Mouse (Mus musculus): ENCODE data around the gene Dnajb4. TPM values are rescaled to one million over a fixed set of nuclear protein-coding genes. Genes with fewer than 3 reads are reported as not detected.

The Dnajb4 gene
- polyA plus RNA-seq, 1 experiment = 25.3 TPM

- no peak overlapping the region for H3K4me3 ChIP-seq (replicated peaks; ENCODE audit: control insufficient read depth, low read depth, low read length)
- H3K27ac ChIP-seq (ENCODE audit: control insufficient read depth, insufficient read depth, low read depth, low read length, poor library complexity) = no peak overlapping the region
- WGBS = 74% methylated on average over 1 of the region's 1 CpGs
- TF ChIP-seq POLR2A (IDR thresholded peaks at IDR 0.05; ENCODE audit: borderline replicate concordance, control insufficient read depth, low read depth, low read length) (no peak), CTCF (IDR thresholded peaks at IDR 0.05; ENCODE audit: control insufficient read depth, insufficient read depth, low read length) (no peak)
- no peaks in the 10 kb centered on the region; the same call in 1 of the 2 replicates for H3K4me1 ChIP-seq (ENCODE audit: control insufficient read depth, insufficient read depth, low read length)
Observed at GRCm38 (mm10) chr3:152179285-152179684, 30.8 kb downstream of the Dnajb4 start.

DNA sequence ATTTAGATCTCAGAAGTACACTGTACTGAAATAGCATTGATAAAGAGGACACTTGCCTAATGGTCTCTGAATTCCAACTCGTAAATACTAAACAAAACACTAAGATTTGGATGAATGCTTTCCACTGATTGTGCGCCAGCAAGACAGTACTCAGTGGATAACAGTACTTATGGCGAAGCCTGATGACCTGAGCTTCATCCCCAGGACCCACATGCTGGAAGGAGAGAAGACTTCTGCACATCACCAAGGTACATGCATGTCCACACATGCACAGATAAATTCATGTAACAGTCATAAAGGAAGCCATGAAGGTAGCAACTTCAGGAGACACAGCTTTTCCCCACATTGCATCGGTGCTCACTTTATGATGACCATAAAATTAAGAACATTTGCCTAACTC is 31.3 kb downstream of the Dnajb4 start:
- WGBS = 80% methylated on average over 4 of the region's 4 CpGs
- Histone ChIP-seq H3K4me3 (replicated peaks; ENCODE audit: control insufficient read depth, low read depth, low read length) (no peak overlapping the region), H3K4me1 (ENCODE audit: control insufficient read depth, insufficient read depth, low read length) (no peaks in the 10 kb centered on the region; the same call in 1 of the 2 replicates), H3K27ac (ENCODE audit: control insufficient read depth, insufficient read depth, low read depth, low read length, poor library complexity) (no peak overlapping the region)
- TF ChIP-seq CTCF (IDR thresholded peaks at IDR 0.05; ENCODE audit: control insufficient read depth, insufficient read depth, low read length) (no peak), POLR2A (IDR thresholded peaks at IDR 0.05; ENCODE audit: borderline replicate concordance, control insufficient read depth, low read depth, low read length) (no peak)

DNA sequence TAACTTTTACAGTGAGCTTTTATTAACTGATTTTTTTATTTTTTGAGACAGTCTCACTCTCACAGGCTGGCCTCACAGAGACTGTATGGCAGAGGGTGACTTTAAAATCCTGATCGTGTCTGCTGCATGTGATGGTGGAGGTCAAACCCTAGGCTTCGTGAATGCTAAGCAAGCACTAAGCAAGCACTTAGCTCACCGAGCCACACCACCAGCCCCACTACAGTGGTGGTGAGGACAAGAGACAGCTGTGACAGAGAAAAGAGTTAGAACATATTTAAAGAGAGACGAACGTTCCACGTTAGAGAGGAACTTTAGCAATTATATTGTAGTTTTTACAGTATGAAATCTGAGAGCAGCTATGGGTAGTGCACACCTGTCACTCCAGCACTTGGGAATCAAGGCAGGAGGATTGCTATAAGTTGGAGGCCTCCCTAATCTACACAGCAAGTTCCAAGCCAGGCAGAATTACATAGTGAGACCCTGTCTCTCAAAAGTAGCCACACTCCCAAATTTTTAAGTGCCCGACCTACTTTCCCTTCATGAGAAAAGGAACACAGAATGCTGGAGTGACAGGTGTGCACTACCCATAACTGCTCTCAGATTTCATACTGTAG is 37.7 kb downstream of the Dnajb4 start:
- WGBS = 89% methylated on average over 7 of the region's 7 CpGs
- Histone ChIP-seq H3K27ac (ENCODE audit: control insufficient read depth, insufficient read depth, low read depth, low read length, poor library complexity) (no peak overlapping the region), H3K4me1 (ENCODE audit: control insufficient read depth, insufficient read depth, low read length) (no peaks in the 10 kb centered on the region), H3K4me3 (replicated peaks; ENCODE audit: control insufficient read depth, low read depth, low read length) (no peak overlapping the region)
- TF ChIP-seq CTCF (IDR thresholded peaks at IDR 0.05; ENCODE audit: control insufficient read depth, insufficient read depth, low read length) (no peak), POLR2A (IDR thresholded peaks at IDR 0.05; ENCODE audit: borderline replicate concordance, control insufficient read depth, low read depth, low read length) (no peak)

- no peak for TF ChIP-seq POLR2A (IDR thresholded peaks at IDR 0.05; ENCODE audit: borderline replicate concordance, control insufficient read depth, low read depth, low read length)
- no peak overlapping the region for H3K4me3 ChIP-seq (replicated peaks; ENCODE audit: control insufficient read depth, low read depth, low read length)
- no peaks in the 10 kb centered on the region for H3K4me1 ChIP-seq (ENCODE audit: control insufficient read depth, insufficient read depth, low read length)
- no peak overlapping the region for H3K27ac ChIP-seq (ENCODE audit: control insufficient read depth, insufficient read depth, low read depth, low read length, poor library complexity)
- WGBS = 79% methylated on average over 7 of the region's 7 CpGs
Observed at GRCm38 (mm10) chr3:152171862-152172261, 38.2 kb downstream of the Dnajb4 start.

GRCm38 (mm10) chr3:152171236-152171635 is 38.9 kb downstream of the Dnajb4 start:
- Histone ChIP-seq H3K4me1 (ENCODE audit: control insufficient read depth, insufficient read depth, low read length) (no peaks in the 10 kb centered on the region), H3K4me3 (replicated peaks; ENCODE audit: control insufficient read depth, low read depth, low read length) (no peak overlapping the region), H3K27ac (ENCODE audit: control insufficient read depth, insufficient read depth, low read depth, low read length, poor library complexity) (no peak overlapping the region)
- 64% methylated on average over 2 of the region's 2 CpGs for WGBS
- TF ChIP-seq CTCF (IDR thresholded peaks at IDR 0.05; ENCODE audit: control insufficient read depth, insufficient read depth, low read length) (no peak), POLR2A (IDR thresholded peaks at IDR 0.05; ENCODE audit: borderline replicate concordance, control insufficient read depth, low read depth, low read length) (no peak)

GRCm38 (mm10) chr3:152170407-152170806 is 39.7 kb downstream of the Dnajb4 start:
- 2% methylated on average over 1 of the region's 1 CpGs for WGBS
- TF ChIP-seq POLR2A (IDR thresholded peaks at IDR 0.05; ENCODE audit: borderline replicate concordance, control insufficient read depth, low read depth, low read length) (no peak), CTCF (IDR thresholded peaks at IDR 0.05; ENCODE audit: control insufficient read depth, insufficient read depth, low read length) (no peak)
- no peak overlapping the region for H3K4me3 ChIP-seq (replicated peaks; ENCODE audit: control insufficient read depth, low read depth, low read length)
- H3K27ac ChIP-seq (ENCODE audit: control insufficient read depth, insufficient read depth, low read depth, low read length, poor library complexity) = no peak overlapping the region
- H3K4me1 ChIP-seq (ENCODE audit: control insufficient read depth, insufficient read depth, low read length) = no peaks in the 10 kb centered on the region

DNA sequence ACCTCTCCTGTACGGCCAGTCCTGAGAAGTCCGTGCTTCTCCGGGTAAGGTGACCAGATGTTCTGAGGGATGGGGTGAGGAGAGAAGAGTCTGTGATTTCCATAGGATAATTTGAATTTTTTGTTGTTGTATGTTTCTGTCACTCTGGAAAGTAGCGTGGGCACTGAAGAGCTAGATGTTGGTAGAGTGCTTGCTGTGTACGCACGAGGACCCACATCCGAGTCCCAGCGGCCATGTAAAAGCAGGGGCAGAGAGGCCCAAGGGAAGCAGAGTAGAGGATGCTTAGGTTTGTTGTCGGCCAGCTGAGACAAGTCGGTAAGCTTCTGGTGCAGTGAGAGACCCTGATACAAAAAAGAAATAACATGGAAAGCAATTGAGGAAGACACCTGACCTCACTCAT is 42.1 kb downstream of the Dnajb4 start:
- Histone ChIP-seq H3K4me3 (replicated peaks; ENCODE audit: control insufficient read depth, low read depth, low read length) (no peak overlapping the region), H3K27ac (ENCODE audit: control insufficient read depth, insufficient read depth, low read depth, low read length, poor library complexity) (no peak overlapping the region), H3K4me1 (ENCODE audit: control insufficient read depth, insufficient read depth, low read length) (no peaks in the 10 kb centered on the region)
- 87% methylated on average over 10 of the region's 10 CpGs for WGBS
- TF ChIP-seq POLR2A (IDR thresholded peaks at IDR 0.05; ENCODE audit: borderline replicate concordance, control insufficient read depth, low read depth, low read length) = no peak

GRCm38 (mm10) chr3:152166699-152167451 is 43.2 kb downstream of the Dnajb4 start:
- H3K4me1 ChIP-seq (ENCODE audit: control insufficient read depth, insufficient read depth, low read length) = no peaks in the 10 kb centered on the region
- H3K27ac ChIP-seq (ENCODE audit: control insufficient read depth, insufficient read depth, low read depth, low read length, poor library complexity) = no peak overlapping the region
- no peak overlapping the region for H3K4me3 ChIP-seq (replicated peaks; ENCODE audit: control insufficient read depth, low read depth, low read length)
- no peak for TF ChIP-seq POLR2A (IDR thresholded peaks at IDR 0.05; ENCODE audit: borderline replicate concordance, control insufficient read depth, low read depth, low read length)
- WGBS = 30% methylated on average over 29 of the region's 29 CpGs

- no peaks in the 10 kb centered on the region for H3K4me1 ChIP-seq (ENCODE audit: control insufficient read depth, insufficient read depth, low read length)
- no peak within 1 kb of the TSS; the same call in 1 of the 2 replicates for H3K27ac ChIP-seq (ENCODE audit: control insufficient read depth, insufficient read depth, low read depth, low read length, poor library complexity)
- no peak for TF ChIP-seq POLR2A (IDR thresholded peaks at IDR 0.05; ENCODE audit: borderline replicate concordance, control insufficient read depth, low read depth, low read length)
- no peak for TF ChIP-seq CTCF (IDR thresholded peaks at IDR 0.05; ENCODE audit: control insufficient read depth, insufficient read depth, low read length)
- H3K4me3 ChIP-seq (replicated peaks; ENCODE audit: control insufficient read depth, low read depth, low read length) = peak within 1 kb of the TSS; percentile 0
- 12% methylated on average over 10 of the region's 10 CpGs for WGBS
Observed at GRCm38 (mm10) chr3:152166099-152166423, 44.0 kb downstream of the Dnajb4 start, which contains the start of gene Gipc2. TSS of gene Gipc2 (minus strand) at chr3:152166230.

Data from bone marrow, adult 2 months (tissue).